Mouse (Mus musculus) small intestine, adult 2 months (tissue): ENCODE results near the gene Cer1.

Experiments
- CTCF ChIP-seq: fragments of 200-500 bp; IDR thresholded peaks from 2 replicates; pipeline ENCODE4 v1.5.1; 2012; ENCODE audit warnings: low read depth, mild to moderate bottlenecking, control low read depth, inconsistent platforms, low read length, moderate library complexity, mixed read lengths; ENCODE audit not compliant: insufficient replicate concordance, insufficient read length; ENCODE audit errors: extremely low read depth
- POLR2A ChIP-seq: fragments of 200-500 bp; IDR thresholded peaks from 2 replicates; pipeline ENCODE4 v1.6.1; 2012; ENCODE audit warnings: low read depth, mild to moderate bottlenecking, control low read depth, inconsistent platforms, low read length, moderate library complexity

DNA sequence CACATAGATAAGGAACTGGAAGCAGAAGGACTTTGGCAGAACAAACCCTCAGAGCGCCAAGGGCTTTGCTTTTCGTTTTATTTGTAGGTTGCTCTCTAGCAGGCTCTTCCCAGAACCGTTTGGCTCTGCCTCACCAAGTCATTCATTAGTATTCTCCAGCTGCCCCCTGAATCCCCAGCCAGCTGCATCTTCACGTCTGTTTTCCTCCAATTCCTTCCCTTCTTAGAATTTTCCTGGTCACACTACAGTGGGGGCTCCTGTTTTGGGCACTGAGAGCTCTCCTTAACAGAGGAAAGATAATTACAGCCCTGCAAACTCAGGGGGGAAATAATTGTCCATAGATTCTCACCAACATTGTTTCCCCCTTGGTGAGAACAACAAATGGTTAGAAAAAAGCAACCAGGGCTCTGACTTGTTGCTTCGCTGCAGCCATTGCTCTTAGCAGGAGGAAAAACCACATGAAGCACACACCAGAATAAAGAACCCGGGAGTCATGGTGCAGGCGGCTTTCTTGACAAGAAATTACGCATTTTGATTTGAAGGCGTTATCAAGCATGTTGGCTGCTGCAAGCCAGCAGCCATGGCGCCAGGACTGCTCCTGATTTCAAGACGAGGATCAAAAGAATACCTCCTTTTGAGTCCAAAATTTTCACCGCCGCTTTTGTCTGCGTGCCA is 31.2 kb upstream of the Cer1 start:
- no peak for TF ChIP-seq POLR2A
- TF ChIP-seq CTCF, result no peak
